Mouse (Mus musculus) T-helper 2 cell (primary cell): Measurements from ENCODE around the gene Rhov.

ENCODE experiments used
- in situ Hi-C: fragments of 300-600 bp; cut with MboI, MseI; formaldehyde crosslinking; loops from one replicate; pipeline ENCODE4 v1.15.1; 2025; ENCODE audit warnings: high pct_unique_total_duplicates

The Rhov gene

GRCm38 (mm10) chr2:119292281-119292680, 21.2 kb upstream of the Rhov start:
- in situ Hi-C loops, result no loop called here

DNA sequence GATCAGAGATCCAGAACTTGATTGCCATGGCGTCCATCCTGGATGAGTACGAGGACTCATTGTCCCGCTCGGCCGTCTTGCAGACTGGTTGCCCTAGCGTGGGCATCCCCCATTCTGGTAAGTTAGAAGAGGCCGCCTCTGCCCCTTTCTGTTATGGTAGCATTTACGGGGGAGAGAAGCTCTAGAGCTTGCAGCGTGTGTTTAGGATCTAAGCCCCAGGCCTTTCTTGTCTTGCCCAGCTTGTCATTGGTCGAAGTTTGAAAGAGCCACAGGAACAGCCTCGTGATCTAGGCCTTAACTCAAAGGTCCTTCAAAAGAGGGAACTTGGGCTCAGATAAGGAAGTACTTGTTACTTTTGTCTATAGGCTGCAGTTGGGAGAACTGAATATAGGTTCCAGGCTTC, 17.9 kb upstream of the Rhov start:
- in situ Hi-C loops, result loop anchor here (5.0 kb wide), 2 partner anchors 42 to 82 kb away; partner anchors contain the start of genes Dnajc17 and Zfyve19

- in situ Hi-C loops, result loop anchor here (5.0 kb wide), 2 partner anchors 41 to 81 kb away; partner anchors contain the start of genes Dnajc17 and Zfyve19
These were observed 17.3 kb upstream of the Rhov start, which contains the start of gene Vps18 for GRCm38 (mm10) chr2:119288270-119288882. Gene Vps18, plus strand, starts transcription at chr2:119288740.

DNA sequence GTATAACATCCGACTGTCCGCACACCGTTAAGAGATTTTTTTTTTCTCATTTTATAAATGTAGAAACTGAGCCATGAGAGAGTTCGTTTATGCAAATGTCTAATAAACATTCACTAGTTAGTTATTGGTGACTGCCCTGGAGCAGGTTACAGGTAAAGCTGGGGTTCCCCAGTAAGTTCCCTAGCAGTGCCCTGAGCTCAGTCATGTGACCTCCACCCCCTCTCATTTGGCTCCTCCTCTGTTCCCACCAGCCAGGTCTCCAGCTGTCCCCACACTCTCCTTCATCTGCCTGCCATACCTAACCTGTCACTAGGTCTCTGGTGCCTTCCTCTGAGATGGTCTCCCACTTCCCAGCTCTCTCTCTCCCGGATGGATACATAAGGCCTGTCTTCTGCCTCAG, 16.3 kb upstream of the Rhov start:
- in situ Hi-C loops, result loop anchor here (5.0 kb wide), 2 partner anchors 40 to 80 kb away; partner anchors contain the start of genes Dnajc17 and Zfyve19

- in situ Hi-C loops, result no loop called here
These were observed 11.0 kb upstream of the Rhov start for GRCm38 (mm10) chr2:119281899-119282565.

- in situ Hi-C loops, result no loop called here
These were observed 6.7 kb upstream of the Rhov start for GRCm38 (mm10) chr2:119277810-119278209.

GRCm38 (mm10) chr2:119276926-119277325, 5.9 kb upstream of the Rhov start:
- in situ Hi-C loops, result no loop called here

DNA sequence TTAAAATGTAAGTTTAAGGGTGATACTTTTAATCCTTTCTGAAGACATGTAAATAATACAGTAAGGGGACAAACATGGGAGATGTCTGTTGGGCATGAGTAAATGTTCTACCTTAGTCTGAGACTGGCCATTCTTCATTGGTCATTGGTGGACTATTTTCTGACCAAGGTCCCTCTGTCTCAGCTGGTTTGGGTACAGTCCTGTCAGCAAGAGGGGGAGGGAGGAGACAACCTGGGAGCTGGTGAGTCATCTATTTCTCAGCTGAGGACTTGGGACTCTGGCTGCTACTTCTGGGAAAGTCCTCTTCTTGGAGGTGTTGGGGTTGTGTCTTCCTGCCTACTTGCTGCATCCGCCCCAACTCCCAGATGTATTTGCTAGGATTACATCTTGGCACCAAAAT, 3.1 kb upstream of the Rhov start:
- in situ Hi-C loops, result no loop called here

DNA sequence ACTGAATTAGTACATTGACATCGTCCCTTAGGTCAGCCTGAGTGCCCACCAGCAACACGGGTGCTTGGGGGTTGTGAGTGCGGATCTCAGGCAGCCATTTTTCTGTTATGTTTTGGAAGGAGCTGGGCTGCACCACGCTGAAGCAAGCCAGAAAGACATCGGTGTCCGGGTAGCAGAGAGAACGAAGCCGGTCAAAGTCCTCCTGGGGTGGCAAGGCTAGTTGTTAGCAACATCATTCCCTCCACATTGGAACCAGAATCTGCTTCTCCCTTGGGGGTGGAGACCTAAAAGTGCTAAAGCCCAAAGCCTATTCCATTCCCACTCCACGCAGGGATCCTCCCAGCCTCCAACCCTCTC, 808 bp downstream of the Rhov start:
- in situ Hi-C loops, result no loop called here

- in situ Hi-C loops, result no loop called here
These were observed 7.3 kb downstream of the Rhov start for GRCm38 (mm10) chr2:119263813-119264212.

DNA sequence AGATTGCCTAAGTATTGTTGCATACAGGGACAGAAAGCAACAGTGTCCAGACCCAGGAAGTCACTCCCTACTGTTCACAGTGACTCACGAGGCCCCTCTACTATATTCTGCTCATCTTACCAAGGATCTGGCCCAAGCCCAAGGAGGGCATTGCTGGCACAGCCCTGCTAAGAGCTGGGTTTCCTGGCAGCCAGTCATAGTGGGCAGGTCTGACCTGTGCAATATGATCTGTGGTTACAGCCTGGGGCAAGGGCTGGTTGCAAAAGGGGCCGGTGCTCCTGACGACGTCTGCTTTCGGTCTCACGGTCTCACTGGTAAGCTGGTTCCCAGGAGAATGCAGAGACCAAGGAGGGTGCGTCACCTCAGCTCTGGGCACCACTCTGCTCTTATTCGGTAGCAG, 8.1 kb downstream of the Rhov start:
- in situ Hi-C loops, result no loop called here

DNA sequence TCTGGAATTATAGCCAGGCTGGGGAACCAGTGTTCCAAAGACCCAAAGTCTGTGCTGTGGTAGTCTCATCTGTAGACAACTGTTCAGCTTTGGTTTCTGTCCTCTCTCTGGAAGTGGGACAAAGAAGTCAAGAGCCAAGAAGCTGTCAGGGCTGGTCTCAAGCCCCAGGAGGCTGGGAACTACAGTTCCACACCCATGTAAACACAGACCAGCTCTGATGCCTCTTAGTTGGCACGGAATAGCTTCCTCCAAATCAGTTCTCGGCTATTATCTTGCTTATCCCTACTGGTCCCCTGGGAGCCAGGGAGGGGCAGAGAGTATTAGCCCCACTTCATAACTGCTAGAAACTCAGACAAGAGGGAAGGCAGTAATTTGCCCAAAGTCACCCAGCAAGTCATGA, 9.7 kb downstream of the Rhov start:
- in situ Hi-C loops, result no loop called here

DNA sequence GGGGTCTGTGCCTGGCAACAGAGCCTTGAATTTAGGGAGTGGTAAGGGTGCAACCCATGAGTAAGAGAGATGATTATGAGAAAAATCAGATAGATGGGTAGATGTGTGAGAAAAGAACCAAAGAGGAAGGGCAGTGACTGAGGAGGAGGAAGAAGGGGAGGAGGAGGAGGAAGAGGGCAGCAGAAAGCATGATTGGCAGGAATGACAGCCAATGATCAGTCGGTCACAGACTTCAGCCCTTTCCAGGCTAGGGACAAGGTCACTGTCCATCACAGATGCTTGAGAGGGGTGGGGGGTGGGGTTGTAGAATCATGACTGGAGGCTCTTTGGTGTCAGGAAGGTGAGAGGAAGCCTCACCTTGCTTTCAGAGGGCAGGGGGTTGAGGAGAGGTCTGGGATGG, 10.6 kb downstream of the Rhov start:
- in situ Hi-C loops, result no loop called here

DNA sequence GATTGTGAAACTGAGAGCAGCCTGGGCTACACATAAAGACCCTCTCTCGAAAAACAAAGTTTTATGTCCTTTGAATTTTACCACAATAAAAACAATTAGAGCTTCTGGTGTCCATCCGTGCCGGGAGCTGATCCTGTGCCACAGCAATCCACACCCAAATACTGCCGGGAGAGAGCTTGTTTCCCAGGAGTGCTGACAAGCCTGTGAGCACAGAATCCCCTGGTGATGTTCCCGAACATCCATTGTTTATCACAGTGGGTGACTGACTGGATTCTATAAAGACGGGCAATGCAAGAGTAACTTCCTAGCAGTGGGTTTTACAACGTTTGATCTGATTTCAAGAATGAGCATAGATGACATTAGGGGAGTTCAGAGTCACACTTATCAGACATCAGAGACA, 16.1 kb downstream of the Rhov start:
- in situ Hi-C loops, result no loop called here

GRCm38 (mm10) chr2:119250826-119251478, 20.1 kb downstream of the Rhov start:
- in situ Hi-C loops, result no loop called here

GRCm38 (mm10) chr2:119250377-119250776, 20.7 kb downstream of the Rhov start:
- in situ Hi-C loops, result no loop called here

- in situ Hi-C loops, result loop anchor here (5.0 kb wide), 1 partner anchor 38 kb away; the partner anchor contains the start of gene Vps18
These were observed 21.4 kb downstream of the Rhov start for GRCm38 (mm10) chr2:119249592-119250061.

- in situ Hi-C loops, result loop anchor here (5.0 kb wide), 1 partner anchor 39 kb away; the partner anchor contains the start of gene Vps18
These were observed 23.2 kb downstream of the Rhov start for GRCm38 (mm10) chr2:119247904-119248303.

GRCm38 (mm10) chr2:119245246-119245645, 25.8 kb downstream of the Rhov start:
- in situ Hi-C loops, result loop anchor here (5.0 kb wide), 1 partner anchor 42 kb away; the partner anchor contains the start of gene Vps18

DNA sequence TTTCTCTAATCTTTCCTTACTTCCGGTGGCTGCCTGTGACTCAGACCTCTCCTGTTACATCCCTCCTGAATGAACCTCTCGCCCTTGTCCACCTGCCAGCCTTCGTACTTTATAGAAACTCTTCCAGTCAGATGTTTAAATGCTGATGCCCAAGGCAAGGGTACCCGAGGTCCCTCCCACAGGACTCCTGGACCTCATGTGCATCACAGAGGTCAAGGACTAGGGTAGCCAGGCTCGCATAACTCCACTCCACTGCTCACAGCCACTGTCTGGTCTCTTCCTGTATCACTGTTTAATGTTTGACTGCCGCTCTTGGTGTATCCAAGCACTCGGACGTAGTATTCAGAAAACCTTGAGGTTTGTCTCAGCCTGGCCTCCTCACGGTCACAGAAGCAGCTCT, 28.5 kb downstream of the Rhov start:
- in situ Hi-C loops, result no loop called here

DNA sequence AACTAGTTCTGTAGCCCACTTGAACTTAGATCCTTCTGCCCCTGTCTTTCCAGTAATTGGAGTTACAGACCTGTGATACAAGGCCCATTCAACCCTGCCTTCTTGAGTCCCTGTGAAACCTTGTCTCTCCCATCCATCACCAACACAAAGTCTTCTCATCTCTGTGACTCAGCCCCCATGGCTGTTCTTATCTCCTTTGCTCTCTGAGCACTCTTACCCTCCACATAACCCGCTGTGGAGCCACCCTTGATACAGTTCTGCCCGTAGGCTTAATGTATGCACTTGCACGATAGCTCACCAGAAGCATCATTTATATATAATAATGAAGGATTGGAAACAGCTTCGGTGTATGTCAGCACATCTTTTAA, 30.3 kb downstream of the Rhov start:
- in situ Hi-C loops, result no loop called here

GRCm38 (mm10) chr2:119240075-119240818, 30.8 kb downstream of the Rhov start:
- in situ Hi-C loops, result no loop called here
